Mouse (Mus musculus) heart, adult 11 months (tissue): ENCODE data around the gene Tmc2.

ENCODE experiments used
- DNase-seq: peaks from one replicate; pipeline ENCODE4 v3.0.0; 2022

Tmc2 gene

DNA sequence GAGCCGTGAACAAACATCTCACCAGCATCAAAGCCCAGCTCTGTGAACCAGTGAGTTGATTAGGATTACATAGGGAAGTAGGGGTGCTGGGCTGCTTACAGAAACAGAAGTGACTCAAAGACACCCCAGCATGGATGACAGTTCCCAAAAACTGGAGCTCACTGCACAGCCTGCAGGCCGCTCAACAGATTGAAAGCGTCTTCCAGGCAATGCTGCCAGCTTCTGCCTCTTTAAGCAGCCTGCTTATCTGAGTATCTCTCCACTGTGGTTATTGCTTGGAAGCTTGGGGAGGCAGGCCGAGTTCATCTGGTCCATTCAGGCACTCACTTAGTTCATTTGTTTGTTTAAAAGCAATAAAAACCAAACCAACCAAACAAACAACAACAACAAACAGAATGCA is 61.8 kb downstream of the Tmc2 start:
- no peak for DNase-seq

DNA sequence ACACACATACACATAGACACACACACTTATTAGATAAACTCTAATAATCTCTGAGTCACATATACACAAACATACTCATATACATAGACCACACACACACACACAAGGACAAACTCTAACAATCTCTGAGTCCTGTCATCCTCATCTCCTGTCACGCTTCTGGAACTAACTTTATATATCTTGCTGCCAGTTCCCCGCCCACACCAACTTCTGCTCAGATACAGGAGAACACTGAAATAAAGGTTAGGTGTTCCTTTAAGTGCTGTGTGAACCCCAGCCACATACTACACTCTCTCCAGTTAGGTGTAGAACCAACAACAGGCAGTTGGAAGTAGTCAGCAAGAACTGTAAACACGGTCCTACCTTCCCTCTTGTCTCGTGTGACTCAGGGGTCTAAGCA is 65.8 kb downstream of the Tmc2 start:
- DNase-seq = no peak

- DNase-seq = no peak
Measured at GRCm38 (mm10) chr2:130261914-130262313, 66.9 kb downstream of the Tmc2 start.

GRCm38 (mm10) chr2:130262398-130262797 is 67.4 kb downstream of the Tmc2 start:
- no peak for DNase-seq

DNA sequence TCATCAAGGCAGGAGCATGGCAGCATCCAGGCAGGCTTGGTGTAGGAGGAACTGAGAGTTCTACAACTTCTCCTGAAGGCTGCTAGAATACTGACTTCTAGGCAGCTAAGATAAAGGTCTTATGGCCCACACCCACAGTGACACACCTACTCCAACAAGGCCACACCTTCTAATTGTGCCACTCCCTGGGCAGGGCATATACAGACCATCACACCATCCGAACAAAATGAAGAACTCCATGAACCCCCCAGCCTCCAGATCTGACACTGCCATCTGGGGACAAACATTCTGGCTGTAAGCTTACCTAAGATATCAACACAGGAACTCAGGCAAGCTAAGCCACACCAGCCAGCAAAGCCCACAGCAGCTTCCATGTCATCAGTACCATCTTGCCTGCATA is 70.5 kb downstream of the Tmc2 start:
- peak; percentile 49 for DNase-seq

GRCm38 (mm10) chr2:130268074-130268473 is 73.1 kb downstream of the Tmc2 start:
- peak; percentile 56 for DNase-seq

DNA sequence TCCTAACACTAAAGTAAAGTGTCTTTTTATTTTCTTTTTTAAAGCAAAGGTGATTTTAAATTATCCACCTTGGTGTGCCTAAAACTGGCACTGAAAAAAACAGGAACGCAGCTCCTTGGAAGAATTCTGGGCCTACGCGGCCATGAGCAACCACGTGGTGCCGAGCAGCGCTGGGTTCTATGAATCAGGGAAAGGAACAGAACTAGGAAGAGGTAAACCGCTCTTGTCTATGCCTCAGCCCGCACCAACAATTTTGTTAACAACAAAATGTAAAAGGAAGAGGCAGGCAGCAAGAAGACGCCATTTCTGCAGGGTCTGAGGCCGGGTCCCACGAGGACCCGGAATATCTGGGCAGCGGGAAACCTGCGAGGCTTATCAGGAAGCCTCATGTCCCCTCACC is 78.7 kb downstream of the Tmc2 start:
- no peak for DNase-seq

- peak; percentile 100 for DNase-seq
Measured at GRCm38 (mm10) chr2:130274149-130274861, 79.3 kb downstream of the Tmc2 start, which contains the start of gene Nop56. Gene Nop56 (plus strand): TSS chr2:130274430.

- no peak for DNase-seq
Measured at GRCm38 (mm10) chr2:130274862-130275261, 79.9 kb downstream of the Tmc2 start.

DNA sequence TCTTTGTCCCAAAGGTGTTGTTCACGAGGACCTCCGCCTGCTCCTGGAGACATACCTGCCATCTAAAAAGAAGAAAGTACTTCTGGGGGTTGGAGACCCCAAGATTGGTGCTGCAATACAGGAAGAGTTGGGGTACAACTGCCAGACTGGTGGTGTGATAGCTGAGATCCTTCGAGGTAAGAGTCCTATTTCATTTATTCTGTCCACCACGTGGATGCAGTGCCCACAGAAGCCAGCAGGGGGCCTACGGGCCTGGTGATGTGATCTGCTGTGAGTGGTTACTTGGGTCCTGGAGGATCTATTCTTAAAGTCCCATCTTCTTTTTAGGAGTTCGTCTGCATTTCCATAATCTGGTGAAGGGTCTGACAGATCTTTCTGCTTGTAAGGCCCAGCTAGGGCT is 80.7 kb downstream of the Tmc2 start:
- DNase-seq = peak; percentile 90

DNA sequence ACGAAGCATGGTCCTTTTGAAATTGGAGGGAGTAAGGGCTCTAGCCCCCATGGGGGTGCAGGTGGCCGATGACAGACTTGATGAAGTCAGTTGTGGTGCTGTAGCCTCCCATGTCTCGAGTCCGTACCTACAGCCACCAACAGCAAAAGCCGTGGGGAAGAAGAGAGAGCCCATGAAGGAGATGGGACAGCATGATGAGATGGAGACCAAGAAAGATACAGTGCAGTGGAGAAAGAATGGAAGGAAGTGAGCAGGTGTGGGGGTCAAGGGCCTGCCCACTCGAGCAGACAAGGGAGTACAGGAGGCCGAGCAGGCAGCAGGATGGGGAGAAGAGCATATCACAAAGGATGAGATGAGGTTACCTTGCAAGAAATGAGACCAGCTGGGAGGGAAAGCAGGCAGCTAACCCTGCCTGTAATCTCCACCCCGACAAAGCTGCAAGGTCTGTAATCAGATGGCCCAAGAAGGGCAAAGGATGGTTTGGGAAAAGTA is 84.7 kb downstream of the Tmc2 start:
- DNase-seq = no peak

- DNase-seq = no peak
Measured at GRCm38 (mm10) chr2:130280224-130280623, 85.2 kb downstream of the Tmc2 start.

- no peak for DNase-seq
Measured at GRCm38 (mm10) chr2:130280818-130281217, 85.8 kb downstream of the Tmc2 start.

- peak; percentile 99 for DNase-seq
Measured at GRCm38 (mm10) chr2:130283854-130284654, 89.1 kb downstream of the Tmc2 start, which contains the start of gene Idh3b. Gene Idh3b (minus strand): TSS chr2:130284547.

GRCm38 (mm10) chr2:130289086-130289485 is 94.1 kb downstream of the Tmc2 start:
- no peak for DNase-seq

- peak; percentile 93 for DNase-seq
Measured at GRCm38 (mm10) chr2:130291434-130291833, 96.4 kb downstream of the Tmc2 start.

GRCm38 (mm10) chr2:130293009-130293408 is 98.0 kb downstream of the Tmc2 start:
- no peak for DNase-seq

- DNase-seq = peak; percentile 95
Measured at GRCm38 (mm10) chr2:130293486-130293885, 98.5 kb downstream of the Tmc2 start.

GRCm38 (mm10) chr2:130294218-130294935 is 99.4 kb downstream of the Tmc2 start:
- DNase-seq = peak; percentile 90

GRCm38 (mm10) chr2:130294936-130295277 is 99.9 kb downstream of the Tmc2 start, which contains the start of gene Ebf4:
Gene Ebf4 (plus strand): TSS chr2:130295169.
- peak; percentile 97 for DNase-seq

GRCm38 (mm10) chr2:130295331-130296133 is 100.5 kb downstream of the Tmc2 start:
- DNase-seq = peak; percentile 96

- DNase-seq = peak; percentile 89
Measured at GRCm38 (mm10) chr2:130296134-130296745, 101.2 kb downstream of the Tmc2 start.
